Mouse (Mus musculus) spleen, adult 2 months (tissue): Measurements from ENCODE around the gene Hesx1.

ENCODE experiments used
- CTCF ChIP-seq: fragments of 200-500 bp; IDR thresholded peaks from 2 replicates; pipeline ENCODE4 v1.5.1; 2011; ENCODE audit warnings: mild to moderate bottlenecking, inconsistent platforms; ENCODE audit not compliant: insufficient read depth, insufficient read length, insufficient replicate concordance; ENCODE audit errors: extremely low read depth
- POLR2A ChIP-seq: fragments of 200-500 bp; IDR thresholded peaks from 2 replicates; pipeline ENCODE4 v1.6.1; 2011; ENCODE audit warnings: low read depth, low read length, inconsistent platforms

DNA sequence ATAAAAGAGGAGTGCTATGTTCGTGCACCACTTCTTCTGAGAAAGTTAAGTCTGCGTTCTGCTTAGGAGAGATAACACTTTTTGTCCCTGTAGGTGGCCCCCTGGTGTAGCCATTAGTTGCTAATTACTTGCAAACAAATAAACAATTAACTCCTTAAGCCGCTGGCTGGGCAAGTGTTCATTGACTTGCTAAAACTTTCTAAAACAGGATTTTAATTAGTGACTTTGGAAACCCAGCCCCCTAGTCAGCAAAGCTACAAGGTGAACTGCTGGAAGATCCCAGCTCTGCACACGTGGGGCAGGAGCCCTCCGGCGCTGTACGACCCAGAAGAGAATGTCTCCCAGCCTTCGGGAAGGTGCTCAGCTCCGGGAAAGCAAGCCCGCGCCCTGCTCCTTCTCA is 6.2 kb downstream of the Hesx1 start:
- TF ChIP-seq POLR2A, result no peak
- no peak for TF ChIP-seq CTCF
